Mouse (Mus musculus): ENCODE results near the gene Fam110c.

Fam110c gene

DNA sequence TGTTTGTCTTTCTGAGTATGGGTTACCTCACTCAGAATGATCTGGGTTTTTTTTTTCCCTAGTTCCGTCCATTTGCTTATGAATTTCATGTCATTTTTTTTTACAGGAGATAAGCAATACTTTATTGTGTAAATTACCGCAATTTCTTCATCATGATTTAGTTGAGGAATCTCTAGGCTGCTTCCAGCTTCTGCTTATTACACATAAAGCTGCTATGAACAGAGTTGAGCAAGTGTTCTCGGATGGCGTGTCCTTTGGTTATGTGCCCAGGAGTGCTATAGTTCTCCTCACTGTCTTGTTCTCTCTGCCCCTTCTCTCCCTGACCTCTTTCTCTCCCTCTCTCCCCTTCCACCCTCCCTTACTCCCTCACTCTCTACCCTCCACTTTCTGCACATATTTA lies 28.2 kb downstream of the Fam110c start:
- DNase-seq (ENCODE audit: extremely low spot score, low spot score) = no peak

DNA sequence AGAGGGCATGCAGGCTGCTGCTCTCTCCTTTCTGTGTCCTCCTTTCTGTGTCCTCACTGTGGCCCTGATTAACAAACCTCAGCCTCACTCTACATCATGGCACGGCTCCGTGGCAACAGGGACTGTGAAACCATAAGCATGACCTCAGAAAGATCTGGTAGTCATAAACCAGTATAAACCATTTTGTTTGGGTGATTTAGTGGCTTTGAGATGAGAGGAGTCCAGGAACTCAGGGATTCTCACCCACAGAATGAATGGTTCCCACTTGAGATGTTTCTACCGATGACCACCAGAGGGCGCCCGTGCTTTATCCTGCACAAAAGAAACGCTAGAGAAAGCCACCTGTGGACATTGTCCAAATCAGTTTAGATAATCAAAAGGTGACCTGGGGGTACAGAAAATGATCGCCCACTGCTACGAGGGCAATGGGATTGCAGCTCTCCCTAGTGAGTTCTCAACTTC lies 42.4 kb downstream of the Fam110c start:
- peak; percentile 73 for DNase-seq (ENCODE audit: extremely low spot score, low spot score)

DNA sequence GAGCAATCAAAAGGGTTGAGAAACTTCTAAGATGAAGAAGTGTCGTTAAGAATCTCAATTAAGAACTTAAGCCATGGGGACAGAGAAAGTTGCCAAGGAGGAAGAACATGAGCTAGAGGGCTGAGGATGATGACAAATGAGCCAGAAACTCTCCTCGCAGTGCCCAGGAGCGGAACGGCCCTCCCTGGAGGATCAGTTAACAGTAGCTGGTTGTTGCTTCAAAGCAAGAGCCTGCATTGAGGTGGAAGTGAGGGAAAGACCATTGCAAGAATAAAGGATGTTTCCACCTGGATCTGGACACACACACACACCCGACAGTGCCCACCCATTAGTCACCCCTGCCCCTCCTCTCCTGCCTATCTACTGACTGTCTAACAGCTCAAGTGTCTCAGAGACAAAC lies 46.9 kb downstream of the Fam110c start:
- no peak for DNase-seq (ENCODE audit: extremely low spot score, low spot score)

DNA sequence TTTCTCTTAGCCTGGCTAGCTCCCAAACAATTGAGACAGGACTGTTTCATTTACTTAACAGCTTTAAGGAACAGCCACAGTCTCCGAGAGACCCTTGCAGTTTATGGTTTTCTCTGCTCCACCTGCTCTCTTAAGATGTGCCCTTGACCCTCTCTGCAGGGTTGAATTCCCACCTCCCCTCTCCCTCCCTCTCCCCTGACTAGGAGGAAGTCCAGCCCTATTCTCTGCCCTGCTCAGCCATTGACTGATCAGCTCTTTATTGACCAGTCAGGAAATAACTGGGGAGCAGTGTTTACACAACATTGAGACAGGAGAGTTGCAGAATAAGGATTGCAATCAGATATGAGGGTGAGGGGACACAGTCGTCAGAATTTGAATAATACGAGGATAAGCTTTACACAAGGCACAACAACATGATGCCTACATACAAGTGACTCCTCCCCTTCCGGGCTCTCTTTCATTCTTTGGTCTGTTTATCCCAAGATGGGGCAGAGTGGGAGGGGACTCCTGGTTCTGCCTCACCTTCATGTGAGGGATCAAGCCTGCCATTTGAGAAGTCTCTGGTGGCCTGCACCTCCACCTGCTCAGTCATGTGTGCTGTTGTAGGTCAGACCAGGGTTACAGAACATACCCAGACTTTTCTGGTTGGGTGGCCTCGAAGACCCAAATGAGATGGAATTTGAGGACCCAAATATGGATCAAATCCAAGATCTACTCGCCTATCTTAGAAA lies 49.4 kb downstream of the Fam110c start:
- DNase-seq (ENCODE audit: extremely low spot score, low spot score) = no peak

DNA sequence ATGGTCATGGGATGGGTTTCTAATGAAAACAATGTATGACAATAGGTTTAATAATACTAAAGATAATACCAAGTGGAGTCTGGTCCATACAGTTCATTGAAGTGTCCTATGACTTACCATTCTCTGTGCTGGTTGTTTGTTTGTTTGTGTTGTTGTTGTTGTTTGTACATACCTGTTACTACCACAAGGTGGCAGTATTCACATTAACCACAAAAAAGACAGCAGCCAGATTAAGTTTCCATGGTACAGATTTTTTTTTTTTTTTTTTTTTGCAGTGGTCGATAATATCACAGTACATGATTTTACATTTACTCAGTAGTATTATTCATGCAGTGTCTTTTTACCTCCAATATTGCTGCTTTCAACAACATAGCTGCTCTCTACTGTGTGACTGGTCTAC lies 52.4 kb downstream of the Fam110c start:
- DNase-seq (ENCODE audit: extremely low spot score, low spot score) = no peak

DNA sequence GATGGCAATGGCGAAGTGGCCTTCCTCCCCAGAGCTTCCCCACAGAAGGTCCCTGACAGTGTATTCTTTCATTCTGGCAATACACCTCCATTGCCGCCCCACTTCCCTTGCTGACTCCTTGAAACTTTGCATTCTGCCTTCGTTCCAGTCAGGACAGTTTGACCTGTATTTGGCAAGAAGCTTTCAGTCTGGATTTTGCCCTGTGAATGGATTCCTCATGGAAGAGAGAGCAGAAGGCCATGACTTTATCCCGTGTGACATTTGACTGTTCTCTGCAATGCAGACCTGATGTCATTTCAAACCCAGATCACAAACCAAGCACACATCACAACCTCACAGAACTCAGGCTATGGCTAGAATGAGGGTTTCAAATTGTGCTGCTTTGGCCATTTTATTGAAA lies 55.9 kb downstream of the Fam110c start:
- DNase-seq (ENCODE audit: extremely low spot score, low spot score) = no peak
